Mouse (Mus musculus): ENCODE measurements around the gene Olfr820. TPM values are rescaled to one million over a fixed set of nuclear protein-coding genes. Genes with fewer than 3 reads are reported as not detected.

Olfr820 gene
- not detected in 2 replicates for polyA plus RNA-seq (2012; rRNA removed; ENCODE audit: low replicate concordance)

DNA sequence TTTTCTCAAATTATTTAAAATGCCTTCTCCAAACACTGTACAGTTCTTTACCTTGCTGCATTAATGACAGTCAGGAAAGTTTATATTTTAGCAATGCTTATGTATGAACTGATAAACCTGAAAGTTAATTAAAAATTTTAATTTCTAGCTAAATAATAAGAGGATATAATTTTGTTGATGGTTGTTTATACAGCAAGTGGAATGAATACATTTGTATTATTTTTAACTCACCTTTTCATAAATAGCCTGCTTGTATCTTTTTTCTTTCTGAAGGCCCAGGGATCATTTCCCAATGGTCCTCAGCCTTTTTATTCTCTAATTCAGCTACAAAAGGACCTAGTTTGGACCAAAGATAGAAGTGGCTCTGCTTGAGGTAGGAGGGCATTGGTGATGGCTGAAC is at the start of gene Olfr820:
Gene Olfr820, plus strand, starts transcription at position 301 of the 400 bp plus-strand sequence.

DNA sequence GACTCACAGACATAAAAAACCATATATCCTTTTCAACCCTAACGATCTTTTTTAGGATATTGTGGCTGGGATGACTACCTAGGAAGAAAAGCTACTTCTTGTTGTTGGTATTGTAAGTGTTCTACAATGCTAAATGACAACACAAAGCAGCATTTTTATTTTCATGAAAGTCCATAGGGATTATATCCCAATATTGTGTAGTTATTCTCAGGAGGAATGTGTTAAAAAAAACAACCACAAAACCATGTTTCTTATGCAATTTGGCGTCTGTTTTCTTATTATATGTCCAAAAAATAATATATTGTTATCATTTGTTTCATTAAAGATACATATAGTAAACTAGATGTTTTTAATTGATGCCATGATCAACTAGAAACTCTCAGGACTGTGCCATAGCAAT is 45.3 kb upstream of the Olfr820 start, which contains the start of gene Olfr819:
Gene Olfr819, minus strand, starts transcription at position 101 of the 400 bp plus-strand sequence.

DNA sequence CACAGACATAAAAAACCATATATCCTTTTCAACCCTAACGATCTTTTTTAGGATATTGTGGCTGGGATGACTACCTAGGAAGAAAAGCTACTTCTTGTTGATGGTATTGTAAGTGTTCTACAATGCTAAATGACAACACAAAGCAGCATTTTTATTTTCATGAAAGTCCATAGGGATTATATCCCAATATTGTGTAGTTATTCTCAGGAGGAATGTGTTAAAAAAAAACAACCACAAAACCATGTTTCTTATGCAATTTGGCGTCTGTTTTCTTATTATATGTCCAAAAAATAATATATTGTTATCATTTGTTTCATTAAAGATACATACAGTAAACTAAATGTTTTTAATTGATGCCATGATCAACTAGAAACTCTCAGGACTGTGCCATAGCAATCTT is 36.4 kb upstream of the Olfr820 start, which contains the start of gene Olfr247:
Gene Olfr247, minus strand, starts transcription at position 101 of the 400 bp plus-strand sequence.

DNA sequence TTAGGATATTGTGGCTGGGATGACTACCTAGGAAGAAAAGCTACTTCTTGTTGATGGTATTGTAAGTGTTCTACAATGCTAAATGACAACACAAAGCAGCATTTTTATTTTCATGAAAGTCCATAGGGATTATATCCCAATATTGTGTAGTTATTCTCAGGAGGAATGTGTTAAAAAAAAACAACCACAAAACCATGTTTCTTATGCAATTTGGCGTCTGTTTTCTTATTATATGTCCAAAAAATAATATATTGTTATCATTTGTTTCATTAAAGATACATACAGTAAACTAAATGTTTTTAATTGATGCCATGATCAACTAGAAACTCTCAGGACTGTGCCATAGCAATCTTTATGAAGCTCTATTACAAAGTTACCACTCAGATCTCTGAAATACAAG is 27.5 kb upstream of the Olfr820 start, which contains the start of gene Gm10310:
Gene Gm10310, minus strand, starts transcription at position 101 of the 400 bp plus-strand sequence.

DNA sequence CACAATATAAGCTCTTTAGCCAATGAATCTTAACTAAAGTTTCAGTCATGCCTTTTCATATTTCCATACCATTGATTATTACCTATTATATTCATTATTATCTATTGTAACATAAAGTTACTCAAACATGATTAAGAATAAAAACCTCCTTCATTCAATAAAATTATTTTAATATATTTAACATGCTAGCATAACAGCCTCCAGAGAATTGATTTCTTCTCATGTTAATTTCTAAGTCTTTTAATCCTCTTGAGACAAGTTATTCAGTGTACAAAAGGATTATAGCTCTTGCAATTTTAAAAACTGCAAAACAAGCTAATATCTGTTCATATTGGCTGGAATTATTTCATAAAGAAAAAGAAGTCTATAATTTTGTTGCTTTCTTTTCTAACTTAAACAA is 17.6 kb downstream of the Olfr820 start, which contains the start of gene Olfr821:
Gene Olfr821, plus strand, starts transcription at position 301 of the 400 bp plus-strand sequence.

Other genes with a start within 250 kb of the Olfr820 start
- not detected in 2 replicates for gene Olfr808, start 247.1 kb upstream of the Olfr820 start, polyA plus RNA-seq (2012; rRNA removed; ENCODE audit: low replicate concordance)
- gene Olfr809, start 238.0 kb upstream of the Olfr820 start, polyA plus RNA-seq (2012; rRNA removed; ENCODE audit: low replicate concordance) = not detected in 2 replicates
- gene Olfr810, start 217.7 kb upstream of the Olfr820 start, polyA plus RNA-seq (2012; rRNA removed; ENCODE audit: low replicate concordance) = not detected in 2 replicates
- not detected in 2 replicates for gene Olfr811, start 208.2 kb upstream of the Olfr820 start, polyA plus RNA-seq (2012; rRNA removed; ENCODE audit: low replicate concordance)
- gene Olfr812, start 166.5 kb upstream of the Olfr820 start, polyA plus RNA-seq (2012; rRNA removed; ENCODE audit: low replicate concordance) = not detected in 2 replicates
- gene Olfr813, start 157.3 kb upstream of the Olfr820 start, polyA plus RNA-seq (2012; rRNA removed; ENCODE audit: low replicate concordance) = not detected in 2 replicates
- not detected in 2 replicates for gene Olfr814, start 132.8 kb upstream of the Olfr820 start, polyA plus RNA-seq (2012; rRNA removed; ENCODE audit: low replicate concordance)
- gene Olfr815, start 106.8 kb upstream of the Olfr820 start, polyA plus RNA-seq (2012; rRNA removed; ENCODE audit: low replicate concordance) = not detected in 2 replicates
- not detected in 2 replicates for gene Olfr816, start 97.0 kb upstream of the Olfr820 start, polyA plus RNA-seq (2012; rRNA removed; ENCODE audit: low replicate concordance)
- gene Olfr818, start 63.5 kb upstream of the Olfr820 start, polyA plus RNA-seq (2012; rRNA removed; ENCODE audit: low replicate concordance) = not detected in 2 replicates
- not detected in 2 replicates for gene Olfr819, start 45.4 kb upstream of the Olfr820 start, polyA plus RNA-seq (2012; rRNA removed; ENCODE audit: low replicate concordance)
- gene Olfr247, start 36.5 kb upstream of the Olfr820 start, polyA plus RNA-seq (2012; rRNA removed; ENCODE audit: low replicate concordance) = not detected in 2 replicates
- not detected in 2 replicates for gene Gm10310, start 27.6 kb upstream of the Olfr820 start, polyA plus RNA-seq (2012; rRNA removed; ENCODE audit: low replicate concordance)
- gene Olfr821, start 17.7 kb downstream of the Olfr820 start, polyA plus RNA-seq (2012; rRNA removed; ENCODE audit: low replicate concordance) = not detected in 2 replicates
- gene Olfr822, start 58.6 kb downstream of the Olfr820 start, polyA plus RNA-seq (2012; rRNA removed; ENCODE audit: low replicate concordance) = not detected in 2 replicates
- gene Olfr823, start 102.8 kb downstream of the Olfr820 start, polyA plus RNA-seq (2012; rRNA removed; ENCODE audit: low replicate concordance) = not detected in 2 replicates
- not detected in 2 replicates for gene Olfr824, start 117.4 kb downstream of the Olfr820 start, polyA plus RNA-seq (2012; rRNA removed; ENCODE audit: low replicate concordance)
- gene Olfr825, start 154.1 kb downstream of the Olfr820 start, polyA plus RNA-seq (2012; rRNA removed; ENCODE audit: low replicate concordance) = not detected in 2 replicates
- not detected in 2 replicates for gene Olfr826, start 171.6 kb downstream of the Olfr820 start, polyA plus RNA-seq (2012; rRNA removed; ENCODE audit: low replicate concordance)
- not detected in 2 replicates for gene Olfr827, start 201.8 kb downstream of the Olfr820 start, polyA plus RNA-seq (2012; rRNA removed; ENCODE audit: low replicate concordance)